Mouse (Mus musculus) neural tube, embryonic 13.5 days (tissue): ENCODE measurements at regions not wholly inside any gene's neighbourhood (a gene's known extent, or its start where the extent isn't known, plus 50 kb on each side); places are given as distances from the start of the nearest gene placed in this dataset.

Experiments
- ATAC-seq: fragments of 200-750 bp; cut with Nextera tagmentation; 2 replicates; pipeline ENCODE4 v1.8.0; 2017; ENCODE audit warnings: low read depth, mild to moderate bottlenecking, moderate TSS enrichment, moderate library complexity
- H3K27ac ChIP-seq: fragments of 300-500 bp; sonication (generic); replicated peaks from 2 replicates; pipeline ENCODE4 v1.5.1; 2015; ENCODE audit warnings: moderate library complexity, mild to moderate bottlenecking, inconsistent platforms
- H3K27me3 ChIP-seq: fragments of 300-500 bp; sonication (generic); 2 replicates; pipeline ENCODE4 v1.6.1; 2015; ENCODE audit warnings: mild to moderate bottlenecking, inconsistent platforms
- H3K36me3 ChIP-seq: fragments of 300-500 bp; sonication (generic); 2 replicates; pipeline ENCODE4 v1.6.1; 2015; ENCODE audit warnings: mild to moderate bottlenecking, inconsistent platforms
- H3K4me1 ChIP-seq: fragments of 300-500 bp; sonication (generic); replicated peaks from 2 replicates; pipeline ENCODE4 v1.6.1; 2015; ENCODE audit warnings: inconsistent platforms
- H3K4me2 ChIP-seq: fragments of 300-500 bp; sonication (generic); 2 replicates; pipeline ENCODE4 v1.6.1; 2015; ENCODE audit warnings: inconsistent platforms, mild to moderate bottlenecking, moderate library complexity
- H3K4me3 ChIP-seq: fragments of 300-500 bp; sonication (generic); 2 replicates; pipeline ENCODE4 v1.5.1; 2015; ENCODE audit warnings: mild to moderate bottlenecking, inconsistent platforms
- H3K9ac ChIP-seq: fragments of 300-500 bp; sonication (generic); 2 replicates; pipeline ENCODE4 v1.6.1; 2015; ENCODE audit warnings: moderate library complexity, mild to moderate bottlenecking, inconsistent platforms
- H3K9me3 ChIP-seq: fragments of 300-500 bp; sonication (generic); 2 replicates; pipeline ENCODE4 v1.6.1; 2016; ENCODE audit warnings: inconsistent platforms
- WGBS: fragments of 180-500 bp; shearing (Covaris S2); methylation state at CpG from one replicate; pipeline ENCODE4 v1.1.7; 2015; 5-methylcytosine and 5-hydroxymethylcytosine counted together

DNA sequence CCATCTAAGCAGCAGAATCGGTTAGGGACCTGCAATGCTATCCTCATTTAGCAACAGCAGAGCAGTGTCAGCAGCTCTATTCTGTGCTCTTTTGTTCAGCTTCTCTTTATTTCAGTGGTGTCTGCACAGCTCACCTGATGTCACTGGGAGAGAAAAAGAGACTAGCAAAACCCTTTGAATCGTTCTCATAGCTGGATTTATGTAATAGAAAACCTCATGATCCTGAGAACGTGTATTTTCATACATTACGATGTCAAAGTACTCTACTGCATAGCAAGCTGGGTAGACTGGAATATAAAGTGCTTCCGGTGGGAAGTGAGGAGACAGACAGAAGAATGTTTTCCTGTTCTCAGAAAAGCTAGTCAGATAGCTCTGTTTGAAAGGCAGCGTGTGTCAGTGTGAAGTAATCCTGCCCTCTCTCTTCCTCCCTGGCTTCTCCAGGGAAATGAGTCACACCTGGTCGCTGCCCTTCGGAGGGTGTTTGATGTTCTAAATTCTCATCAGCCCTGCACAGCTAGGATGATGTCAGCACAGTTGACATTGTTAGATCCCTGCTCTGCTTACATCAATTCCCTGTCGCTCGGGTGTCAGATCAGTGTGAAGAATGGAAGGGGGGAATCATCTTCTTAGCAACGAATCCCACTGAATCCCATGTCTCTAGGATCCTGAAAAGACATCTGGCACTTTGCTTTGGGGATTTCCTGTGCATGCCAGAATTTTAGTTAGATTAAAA lies 129.6 kb upstream of the Zbtb20 start:
- Histone ChIP-seq H3K9me3 (no peaks in the 10 kb centered on the region), H3K4me1 (peaks cover 10% of the 10 kb centered on the region; the same call in 1 of the 2 replicates), H3K9ac (no peak overlapping the region), H3K27me3 (no peaks in the 10 kb centered on the region), H3K36me3 (no peaks in the 10 kb centered on the region), H3K4me3 (no peak overlapping the region), H3K4me2 (0 out of 2 replicates have a peak overlapping the region, but pooled peaks have one; percentile 9), H3K27ac (peak overlapping the region; percentile 53)
- no peak for ATAC-seq
- 54% methylated on average over 11 of the region's 11 CpGs for WGBS

GRCm38 (mm10) chr16:42743538-42743937 lies 132.1 kb upstream of the Zbtb20 start:
- no peak overlapping the region for H3K4me3 ChIP-seq
- H3K9ac ChIP-seq: no peak overlapping the region
- H3K4me2 ChIP-seq: no peak overlapping the region
- whole genome bisulfite sequencing: 68% methylated on average over 1 of the region's 1 CpGs
- no peaks in the 10 kb centered on the region for H3K36me3 ChIP-seq
- no peaks in the 10 kb centered on the region for H3K27me3 ChIP-seq
- peaks cover 10% of the 10 kb centered on the region; the same call in 1 of the 2 replicates for H3K4me1 ChIP-seq
- ATAC-seq: no peak
- H3K9me3 ChIP-seq: no peaks in the 10 kb centered on the region
- H3K27ac ChIP-seq: no peak overlapping the region

GRCm38 (mm10) chr16:42743120-42743519 lies 132.6 kb upstream of the Zbtb20 start:
- no peaks in the 10 kb centered on the region for H3K9me3 ChIP-seq
- no peak overlapping the region for H3K4me3 ChIP-seq
- H3K4me2 ChIP-seq: no peak overlapping the region
- H3K36me3 ChIP-seq: no peaks in the 10 kb centered on the region
- H3K4me1 ChIP-seq: peaks cover 10% of the 10 kb centered on the region; the same call in 1 of the 2 replicates
- no peak overlapping the region for H3K27ac ChIP-seq
- WGBS: 47% methylated on average over 2 of the region's 2 CpGs
- no peak overlapping the region for H3K9ac ChIP-seq
- no peak for ATAC-seq
- H3K27me3 ChIP-seq: no peaks in the 10 kb centered on the region

DNA sequence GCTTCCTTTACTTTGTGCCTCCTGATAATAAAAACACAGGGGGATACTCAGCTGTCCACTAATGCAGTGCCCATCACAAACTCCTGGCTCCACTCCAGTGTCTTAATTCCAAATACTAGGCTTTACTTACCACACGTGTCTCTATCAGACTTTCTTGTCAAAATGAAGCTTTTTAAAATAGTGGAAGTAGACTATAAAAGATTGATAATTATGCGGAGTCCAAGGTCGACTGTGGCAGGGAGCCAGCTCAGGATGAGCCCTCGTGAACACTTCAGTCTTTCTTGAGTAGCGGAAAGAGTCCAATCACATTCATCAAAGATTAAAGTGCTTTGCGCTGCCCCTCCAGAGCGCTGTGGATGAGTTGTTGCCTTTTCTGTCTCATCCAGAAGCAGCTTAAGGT lies 147.9 kb upstream of the Zbtb20 start:
- Histone ChIP-seq H3K4me3 (no peak overlapping the region), H3K27ac (no peak overlapping the region), H3K9me3 (no peaks in the 10 kb centered on the region), H3K4me2 (no peak overlapping the region), H3K27me3 (no peaks in the 10 kb centered on the region), H3K4me1 (no peaks in the 10 kb centered on the region), H3K9ac (no peak overlapping the region), H3K36me3 (no peaks in the 10 kb centered on the region)
- 73% methylated on average over 7 of the region's 7 CpGs for WGBS
- no peak for ATAC-seq

DNA sequence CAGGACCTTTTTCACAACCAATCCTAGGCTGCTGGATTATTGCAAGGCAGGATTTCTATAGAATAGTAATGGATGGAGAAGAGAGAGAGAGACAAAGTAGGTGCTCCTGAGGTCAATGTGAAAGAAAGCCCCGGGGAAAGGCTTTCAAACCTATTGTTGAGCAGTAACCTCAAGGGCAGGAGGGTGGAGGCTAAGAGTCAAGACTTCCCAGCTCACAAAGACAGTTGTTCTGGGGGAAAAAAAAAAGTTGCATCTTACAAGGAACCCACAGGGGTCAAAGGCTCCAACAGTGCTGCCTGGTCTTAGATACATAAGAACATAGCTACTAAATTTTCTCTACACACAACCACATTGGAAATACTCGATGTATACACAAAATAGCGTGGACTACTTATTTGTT lies 155.8 kb upstream of the Zbtb20 start:
- 63% methylated on average over 3 of the region's 3 CpGs for WGBS
- Histone ChIP-seq H3K4me1 (peaks cover 28% of the 10 kb centered on the region), H3K36me3 (no peaks in the 10 kb centered on the region), H3K4me3 (no peak overlapping the region), H3K4me2 (no peak overlapping the region), H3K27ac (no peak overlapping the region), H3K9ac (no peak overlapping the region), H3K9me3 (no peaks in the 10 kb centered on the region), H3K27me3 (no peaks in the 10 kb centered on the region)
- no peak for ATAC-seq

DNA sequence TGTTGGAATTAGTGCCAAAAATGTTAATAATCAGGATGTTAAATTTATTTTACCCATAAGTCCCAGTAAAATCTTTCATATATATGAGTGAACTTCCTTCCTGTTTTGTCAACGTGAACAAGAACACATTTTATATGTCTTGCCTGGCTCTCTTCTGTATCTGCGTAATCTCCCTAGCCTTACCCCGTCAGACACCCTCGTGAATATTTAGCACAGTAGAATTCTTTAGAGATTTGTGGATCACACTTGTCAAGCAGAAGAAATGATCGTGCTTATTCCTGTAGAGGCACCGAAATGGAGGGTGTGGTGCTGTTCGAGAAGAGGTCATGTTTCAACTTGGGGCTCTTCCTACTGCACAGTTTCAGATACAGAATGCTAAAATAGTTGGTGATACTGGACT lies 157.2 kb upstream of the Zbtb20 start:
- no peaks in the 10 kb centered on the region for H3K9me3 ChIP-seq
- WGBS: 49% methylated on average over 7 of the region's 7 CpGs
- H3K36me3 ChIP-seq: no peaks in the 10 kb centered on the region
- H3K27ac ChIP-seq: no peak overlapping the region
- H3K27me3 ChIP-seq: no peaks in the 10 kb centered on the region
- no peak for ATAC-seq
- no peak overlapping the region for H3K4me3 ChIP-seq
- H3K4me1 ChIP-seq: peaks cover 28% of the 10 kb centered on the region
- no peak overlapping the region for H3K9ac ChIP-seq
- no peak overlapping the region for H3K4me2 ChIP-seq

GRCm38 (mm10) chr16:42717828-42718412 lies 157.8 kb upstream of the Zbtb20 start:
- no peak overlapping the region for H3K4me3 ChIP-seq
- peaks cover 28% of the 10 kb centered on the region for H3K4me1 ChIP-seq
- no peaks in the 10 kb centered on the region for H3K36me3 ChIP-seq
- H3K4me2 ChIP-seq: peak overlapping the region; percentile 27
- H3K9me3 ChIP-seq: no peaks in the 10 kb centered on the region
- no peaks in the 10 kb centered on the region for H3K27me3 ChIP-seq
- ATAC-seq: peak; percentile 91
- peak overlapping the region; percentile 89 for H3K27ac ChIP-seq
- 33% methylated on average over 7 of the region's 7 CpGs for WGBS
- H3K9ac ChIP-seq: no peak overlapping the region; the same call in 1 of the 2 replicates

GRCm38 (mm10) chr16:42717075-42717827 lies 158.4 kb upstream of the Zbtb20 start:
- no peak overlapping the region; the same call in 1 of the 2 replicates for H3K9ac ChIP-seq
- H3K36me3 ChIP-seq: no peaks in the 10 kb centered on the region
- peak overlapping the region; percentile 27 for H3K4me2 ChIP-seq
- no peak overlapping the region for H3K4me3 ChIP-seq
- WGBS: 55% methylated on average over 9 of the region's 9 CpGs
- peaks cover 28% of the 10 kb centered on the region for H3K4me1 ChIP-seq
- ATAC-seq: peak; percentile 60
- H3K27ac ChIP-seq: peak overlapping the region; percentile 89
- no peaks in the 10 kb centered on the region for H3K27me3 ChIP-seq
- no peaks in the 10 kb centered on the region for H3K9me3 ChIP-seq

- H3K9ac ChIP-seq: no peak overlapping the region
- 9% methylated on average over 4 of the region's 4 CpGs for WGBS
- H3K4me1 ChIP-seq: peaks cover 9% of the 10 kb centered on the region
- H3K36me3 ChIP-seq: no peaks in the 10 kb centered on the region
- no peak overlapping the region for H3K4me3 ChIP-seq
- H3K27me3 ChIP-seq: no peaks in the 10 kb centered on the region
- H3K27ac ChIP-seq: no peak overlapping the region
- ATAC-seq: no peak
- no peak overlapping the region for H3K4me2 ChIP-seq
- H3K9me3 ChIP-seq: no peaks in the 10 kb centered on the region
Measured at GRCm38 (mm10) chr16:42702676-42703075, 173.0 kb upstream of the Zbtb20 start.

DNA sequence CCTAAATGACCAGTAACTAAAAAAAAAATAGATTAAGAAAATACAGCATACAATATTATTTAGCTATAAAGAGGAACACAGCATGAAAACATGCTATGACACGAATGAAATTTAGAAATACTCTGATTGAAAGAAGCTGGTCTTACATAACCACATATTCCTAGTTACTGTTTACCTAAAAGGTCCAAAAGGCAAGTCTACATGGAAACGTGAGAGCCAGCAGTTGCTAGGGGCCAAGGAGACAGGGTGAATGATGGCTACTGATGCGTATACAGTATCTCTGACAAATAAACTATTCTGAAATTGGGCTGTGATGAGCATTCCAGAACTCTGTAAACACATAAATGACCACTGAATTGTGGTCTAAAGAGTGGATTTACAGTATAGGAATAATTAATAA lies 194.5 kb upstream of the Zbtb20 start:
- Histone ChIP-seq H3K27me3 (no peaks in the 10 kb centered on the region), H3K36me3 (no peaks in the 10 kb centered on the region), H3K4me3 (no peak overlapping the region), H3K9ac (no peak overlapping the region), H3K9me3 (no peaks in the 10 kb centered on the region; the same call in 1 of the 2 replicates), H3K4me1 (no peaks in the 10 kb centered on the region), H3K4me2 (no peak overlapping the region), H3K27ac (no peak overlapping the region)
- WGBS: 83% methylated on average over 3 of the region's 3 CpGs
- no peak for ATAC-seq

DNA sequence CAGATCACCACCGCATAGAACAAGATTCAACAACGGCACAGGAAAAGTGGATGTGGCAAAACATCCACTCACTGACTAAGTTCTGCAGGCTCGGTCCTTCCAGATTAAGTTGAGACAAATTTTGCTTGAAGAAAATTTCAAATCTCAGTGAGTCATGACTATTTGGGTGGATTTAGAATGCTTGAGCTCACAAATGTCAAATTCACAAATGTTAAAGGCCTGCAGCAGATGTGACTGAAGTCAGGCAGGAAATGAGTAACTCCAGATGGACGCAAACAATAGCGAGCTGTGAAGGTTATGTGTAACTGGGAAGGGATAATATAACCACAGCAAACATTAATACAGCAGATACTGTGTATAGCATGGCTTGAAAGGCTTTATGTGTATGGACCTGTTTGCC lies 198.5 kb upstream of the Zbtb20 start:
- H3K27ac ChIP-seq: no peak overlapping the region
- H3K4me2 ChIP-seq: no peak overlapping the region
- ATAC-seq: no peak
- H3K4me3 ChIP-seq: no peak overlapping the region
- WGBS: 85% methylated on average over 5 of the region's 5 CpGs
- no peaks in the 10 kb centered on the region for H3K36me3 ChIP-seq
- H3K9me3 ChIP-seq: no peaks in the 10 kb centered on the region
- no peaks in the 10 kb centered on the region for H3K27me3 ChIP-seq
- H3K9ac ChIP-seq: no peak overlapping the region
- H3K4me1 ChIP-seq: no peaks in the 10 kb centered on the region

DNA sequence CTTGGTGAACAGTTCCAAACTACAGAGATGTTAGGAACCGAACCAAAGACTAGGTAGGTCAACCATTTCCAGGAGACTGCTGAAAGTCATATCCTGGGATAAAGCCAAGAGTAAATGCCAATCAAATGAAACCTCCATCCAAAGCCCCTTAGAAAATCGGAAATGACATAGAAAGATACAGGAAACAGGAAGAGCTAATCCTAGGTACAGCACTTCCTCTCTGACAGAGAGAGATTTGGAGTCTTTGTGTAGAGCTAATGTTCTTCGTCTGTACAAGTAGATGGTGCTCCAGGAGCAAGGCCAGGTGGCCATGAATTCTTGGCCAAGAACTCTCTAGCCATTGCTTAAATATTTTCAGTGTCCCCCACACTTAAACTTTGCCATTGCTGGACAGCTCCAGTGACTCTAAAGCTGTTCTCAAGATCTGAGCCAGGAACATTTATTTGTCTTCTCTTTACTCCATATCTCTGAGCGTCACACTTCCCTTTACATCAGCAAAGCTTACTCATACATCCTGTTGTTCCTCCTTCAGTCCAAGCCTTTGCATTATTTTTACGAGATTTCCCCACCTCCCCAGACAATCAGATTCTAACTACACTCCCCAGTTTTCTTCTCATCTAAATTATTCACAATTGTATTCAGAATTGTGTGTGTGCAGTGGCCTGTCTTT lies 199.1 kb upstream of the Zbtb20 start:
- no peak for ATAC-seq

More for the DNA sequence above, 199.1 kb upstream of the Zbtb20 start:
- H3K4me3 ChIP-seq: no peak overlapping the region
- H3K4me1 ChIP-seq: no peaks in the 10 kb centered on the region
- no peaks in the 10 kb centered on the region for H3K9me3 ChIP-seq
- no peak overlapping the region for H3K9ac ChIP-seq
- no peaks in the 10 kb centered on the region for H3K27me3 ChIP-seq
- WGBS: 86% methylated on average over 5 of the region's 5 CpGs
- H3K27ac ChIP-seq: no peak overlapping the region
- H3K36me3 ChIP-seq: no peaks in the 10 kb centered on the region
- no peak overlapping the region for H3K4me2 ChIP-seq
